Mouse (Mus musculus): ENCODE measurements around the gene Dcaf5.
"Not testable (repeated sequence)": the region's sequence is repeated elsewhere in the genome, so short reads cannot be mapped to it uniquely, and the experiment has no call there.

The Dcaf5 gene

DNA sequence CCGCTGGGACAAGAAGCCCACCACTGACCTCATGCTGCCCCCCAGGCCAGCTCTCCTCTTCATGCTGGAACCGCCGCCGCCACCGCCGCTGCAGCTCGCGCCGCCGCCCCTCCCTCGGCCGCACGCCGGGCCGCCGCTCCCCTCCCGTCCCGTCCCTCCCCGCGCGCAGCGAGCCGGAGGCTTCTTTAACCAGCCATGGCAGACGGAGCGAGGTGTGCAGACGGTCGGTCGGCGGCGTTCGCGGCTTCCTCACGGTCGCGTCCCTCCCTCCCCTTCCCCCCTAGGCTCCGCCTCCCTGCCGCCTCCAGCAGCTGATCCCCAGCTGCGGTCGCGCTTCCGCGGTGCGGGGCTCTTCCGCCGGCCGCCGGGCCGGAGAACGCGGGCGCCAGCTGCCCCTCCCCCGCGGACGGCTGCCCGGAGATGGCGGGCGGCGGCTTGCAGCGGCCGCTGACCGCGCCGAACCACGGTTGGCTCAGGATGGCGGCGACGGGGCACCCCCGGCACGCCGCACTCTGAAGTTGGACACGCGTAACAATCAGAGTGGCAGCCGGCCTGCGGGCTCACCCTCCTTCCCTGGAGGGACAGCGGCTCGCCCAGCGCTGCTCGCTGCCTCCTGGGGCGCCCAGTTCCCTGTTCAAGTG is at the start of gene Dcaf5:
Dcaf5 (minus strand) TSS at position 266 of the 641 bp plus-strand sequence.
- DNase-seq (ENCODE audit: low read depth in 1 of 2, low spot score in 2 of 2): peak in 1 of 2 experiments; percentile 29

GRCm38 (mm10) chr12:80483397-80483796 is 47.0 kb upstream of the Dcaf5 start:
- DNase-seq (ENCODE audit: low read depth in 1 of 2, low spot score in 2 of 2): no peak

DNA sequence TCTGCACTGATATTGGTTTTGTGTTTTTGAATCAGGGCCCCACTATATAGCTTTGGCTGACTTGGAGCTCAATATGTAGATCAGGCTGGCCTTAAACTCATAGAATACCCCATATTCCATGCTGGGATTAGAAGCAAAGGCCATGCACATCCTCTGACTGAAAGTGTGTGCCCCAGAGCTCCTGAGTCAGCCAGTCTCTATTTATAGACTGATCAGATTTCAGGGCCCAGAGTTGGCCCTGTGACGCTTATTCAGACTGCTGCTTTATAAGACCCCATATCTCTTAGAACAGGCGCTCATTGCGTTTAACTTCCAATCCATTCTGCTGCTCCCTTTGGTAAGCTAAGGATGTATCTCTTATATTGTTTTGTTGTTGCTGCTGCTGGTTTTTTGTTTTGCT is 43.6 kb upstream of the Dcaf5 start:
- no peak for DNase-seq (ENCODE audit: low read depth in 1 of 2, low spot score in 2 of 2)

- DNase-seq (ENCODE audit: low read depth in 1 of 2, low spot score in 2 of 2): no peak
These were observed 37.3 kb upstream of the Dcaf5 start for GRCm38 (mm10) chr12:80473731-80474130.

DNA sequence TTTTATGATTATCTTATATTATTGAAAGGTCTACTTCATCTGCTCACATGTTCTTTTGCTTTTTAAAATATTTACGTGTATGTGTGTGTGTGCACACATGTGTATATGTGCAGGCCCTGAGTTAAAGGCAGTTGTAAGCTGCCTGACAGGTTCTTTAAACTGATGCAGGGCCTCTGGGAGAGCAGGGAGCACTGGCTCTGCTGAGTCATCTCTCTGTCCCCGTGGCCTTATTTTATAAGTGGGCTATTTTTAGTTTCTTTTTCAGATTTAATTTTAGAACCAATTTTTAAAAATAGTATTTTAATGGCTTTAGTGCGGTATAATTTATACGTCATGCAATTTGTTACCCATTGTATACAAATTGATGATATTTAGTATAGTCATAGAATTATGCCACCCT is 35.5 kb upstream of the Dcaf5 start:
- DNase-seq (ENCODE audit: low read depth in 1 of 2, low spot score in 2 of 2): no peak

- no peak for DNase-seq (ENCODE audit: low read depth in 1 of 2, low spot score in 2 of 2)
These were observed 33.8 kb upstream of the Dcaf5 start for GRCm38 (mm10) chr12:80470206-80470605.

GRCm38 (mm10) chr12:80463666-80464269 is 27.4 kb upstream of the Dcaf5 start:
- DNase-seq (ENCODE audit: low read depth in 1 of 2, low spot score in 2 of 2): no peak

DNA sequence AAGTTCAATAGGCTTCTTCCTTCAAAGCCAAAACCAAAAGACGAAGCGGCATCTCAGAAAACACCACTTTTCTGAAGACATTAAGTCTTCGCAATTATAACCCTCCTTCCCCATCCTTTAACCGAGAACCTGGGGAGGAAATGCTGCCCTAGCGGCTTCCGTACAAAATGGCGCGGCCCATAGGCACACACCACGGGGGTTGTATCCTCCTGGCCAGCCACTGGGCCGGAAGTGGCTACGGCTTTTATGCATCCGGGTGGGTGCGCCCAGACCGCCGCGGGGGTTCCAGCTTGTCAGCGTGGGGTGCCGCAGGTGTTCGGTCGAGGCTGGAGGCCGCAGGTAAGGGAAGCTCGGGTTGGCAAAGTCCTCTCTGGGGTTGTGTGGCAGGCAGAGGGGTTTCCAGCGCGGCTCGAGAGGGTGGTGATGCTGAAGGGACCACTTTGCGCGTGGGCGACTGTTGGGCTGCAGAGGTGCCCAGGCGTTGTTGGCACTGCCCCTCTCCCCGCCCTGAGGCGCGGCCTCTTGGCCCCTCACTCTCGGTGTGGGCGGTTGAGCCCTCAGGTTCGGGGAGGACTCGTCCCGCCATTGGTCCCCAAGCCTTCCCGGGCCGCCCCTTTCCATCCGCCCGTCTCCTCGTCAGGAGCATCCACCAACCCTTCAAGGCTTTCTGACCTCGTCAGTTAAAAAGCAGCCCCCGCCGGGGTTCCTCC is 26.7 kb upstream of the Dcaf5 start, which contains the start of gene Exd2:
Exd2 (plus strand) TSS at position 154 of the 710 bp plus-strand sequence.
- DNase-seq (ENCODE audit: low read depth in 1 of 2, low spot score in 2 of 2): peak; percentile 62 to 71

GRCm38 (mm10) chr12:80462292-80462896 is 26.0 kb upstream of the Dcaf5 start:
- DNase-seq (ENCODE audit: low read depth in 1 of 2, low spot score in 2 of 2): not testable (repeated sequence)

GRCm38 (mm10) chr12:80458033-80458432 is 21.6 kb upstream of the Dcaf5 start:
- no peak for DNase-seq (ENCODE audit: low read depth in 1 of 2, low spot score in 2 of 2)

DNA sequence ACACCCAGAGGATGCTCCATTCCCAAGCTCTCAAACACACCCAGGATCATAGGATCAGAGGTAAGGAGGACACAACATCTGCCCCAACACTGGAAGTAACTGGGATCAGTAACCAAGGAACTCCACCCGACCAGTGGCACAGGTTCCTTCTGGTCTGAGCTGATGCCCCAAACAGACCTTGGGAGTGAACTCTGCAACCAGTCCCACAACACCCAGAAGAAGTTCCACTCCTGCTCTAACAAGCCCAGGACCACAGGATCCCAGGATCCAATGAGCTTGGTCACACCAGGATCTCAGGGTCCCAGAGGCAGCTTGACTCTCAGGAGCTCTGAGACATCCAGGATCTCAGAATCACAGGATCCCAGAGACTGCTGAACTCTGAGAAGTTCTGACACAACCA is 17.1 kb upstream of the Dcaf5 start:
- DNase-seq (ENCODE audit: low read depth in 1 of 2, low spot score in 2 of 2): no peak

GRCm38 (mm10) chr12:80444525-80445109 is 8.2 kb upstream of the Dcaf5 start:
- DNase-seq (ENCODE audit: low read depth in 1 of 2, low spot score in 2 of 2): no peak

DNA sequence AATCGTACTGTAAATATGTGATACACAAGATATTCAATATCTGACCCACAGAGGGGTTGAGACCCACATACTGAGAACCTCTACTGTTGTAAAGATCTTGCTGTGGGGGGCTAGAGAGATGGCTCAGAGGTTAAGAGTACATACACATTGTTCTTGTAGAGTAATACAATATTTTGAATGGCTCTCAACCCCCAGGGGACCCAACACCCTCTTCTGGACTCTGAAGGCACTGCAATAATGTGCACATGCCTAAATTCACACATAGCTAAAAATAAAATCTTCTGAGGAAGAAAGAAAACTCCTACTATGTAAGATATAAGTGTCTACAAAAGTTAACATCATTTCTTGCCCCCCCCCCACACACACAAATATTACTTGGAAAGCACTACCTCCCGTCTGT is 4.6 kb upstream of the Dcaf5 start:
- no peak for DNase-seq (ENCODE audit: low read depth in 1 of 2, low spot score in 2 of 2)

GRCm38 (mm10) chr12:80437051-80437675 is 762 bp upstream of the Dcaf5 start:
- DNase-seq (ENCODE audit: low read depth in 1 of 2, low spot score in 2 of 2): no peak

DNA sequence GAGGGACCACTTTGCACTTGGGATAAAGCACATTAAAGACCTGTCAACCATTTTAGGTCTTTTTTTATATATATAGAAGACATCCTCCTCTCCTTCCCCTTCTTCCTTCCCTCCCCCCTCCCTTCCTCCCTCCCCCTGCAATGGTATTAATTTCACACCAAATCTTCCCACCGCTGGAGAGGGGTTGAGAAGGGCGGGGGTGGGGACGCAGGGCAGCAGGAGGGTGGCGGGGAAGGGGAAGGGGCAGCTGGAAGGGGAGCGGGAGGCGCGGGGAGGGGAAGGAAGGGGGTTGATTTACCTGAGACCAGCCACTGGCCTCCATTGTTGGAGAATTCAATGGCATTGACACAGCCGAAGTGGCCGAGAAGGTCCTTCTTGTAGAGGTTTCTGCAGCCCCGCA is 514 bp downstream of the Dcaf5 start:
- no peak for DNase-seq (ENCODE audit: low read depth in 1 of 2, low spot score in 2 of 2)

- peak in 1 of 2 experiments; percentile 51 for DNase-seq (ENCODE audit: low read depth in 1 of 2, low spot score in 2 of 2)
These were observed 1.3 kb downstream of the Dcaf5 start for GRCm38 (mm10) chr12:80434961-80435691.

DNA sequence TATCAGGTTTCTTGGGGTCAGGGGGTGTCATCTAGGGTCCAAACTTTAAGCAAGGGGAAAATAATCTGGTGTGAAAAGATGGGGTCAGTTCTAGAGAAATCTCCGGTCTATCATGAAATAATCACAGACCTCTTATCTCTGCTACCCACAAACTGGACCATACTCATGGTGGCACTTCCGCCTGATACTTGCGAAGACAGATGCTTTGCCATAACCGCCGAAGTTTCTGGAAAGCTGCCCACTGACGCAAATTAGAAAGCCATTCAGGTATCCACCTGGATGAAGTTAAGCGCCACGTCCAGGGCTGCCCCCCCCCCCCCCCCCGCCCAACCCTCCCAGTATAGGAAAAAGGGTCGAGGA is 1.8 kb downstream of the Dcaf5 start:
- DNase-seq (ENCODE audit: low read depth in 1 of 2, low spot score in 2 of 2): no peak

DNA sequence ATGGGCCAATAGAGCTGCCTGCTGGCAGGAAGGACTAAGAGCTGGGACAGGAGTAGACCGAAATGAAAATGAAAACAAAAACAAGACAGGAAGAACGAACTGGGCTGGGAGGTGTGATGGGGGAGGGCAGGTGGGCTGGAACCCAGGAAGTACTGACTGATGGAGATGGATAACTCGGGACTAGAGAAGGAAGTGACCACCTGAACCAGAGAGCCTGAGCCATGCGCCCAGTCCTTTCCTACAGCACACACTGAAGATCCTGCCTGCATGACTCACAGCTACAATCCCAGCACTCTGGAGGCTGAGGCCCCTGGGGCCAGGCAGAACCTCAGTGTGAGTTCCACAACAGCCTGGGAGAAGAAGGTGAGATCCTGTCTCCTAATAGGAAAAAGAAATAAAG is 3.1 kb downstream of the Dcaf5 start:
- no peak for DNase-seq (ENCODE audit: low read depth in 1 of 2, low spot score in 2 of 2)

GRCm38 (mm10) chr12:80427683-80428082 is 8.7 kb downstream of the Dcaf5 start:
- no peak for DNase-seq (ENCODE audit: low read depth in 1 of 2, low spot score in 2 of 2)

DNA sequence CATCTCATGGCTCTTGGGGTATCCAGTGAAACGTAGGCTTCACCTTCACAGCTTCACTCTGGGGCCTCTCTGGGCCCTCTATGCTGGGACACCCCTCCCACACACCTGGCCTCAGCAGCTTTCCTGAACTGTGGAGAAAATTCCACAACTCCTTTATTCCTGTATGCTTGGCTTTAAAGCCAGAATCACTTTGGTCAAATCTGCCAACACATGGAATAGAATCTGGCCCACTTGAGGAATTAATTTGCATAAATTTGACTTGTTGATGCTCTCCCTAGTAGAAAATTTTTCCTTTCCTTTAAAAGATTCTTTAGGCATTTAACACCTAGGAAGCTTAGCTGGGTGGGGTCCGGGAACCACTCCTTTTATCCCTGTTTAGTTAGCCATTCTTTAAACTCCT is 21.3 kb downstream of the Dcaf5 start:
- no peak for DNase-seq (ENCODE audit: low read depth in 1 of 2, low spot score in 2 of 2)

Data from monocyte, adult 2 months (primary cell).